Mouse (Mus musculus) spleen, adult 18-20 months (tissue): Measurements from ENCODE around the gene Tmod3.
"Not testable (repeated sequence)": the region's sequence is repeated elsewhere in the genome, so short reads cannot be mapped to it uniquely, and the experiment has no call there.

Experiments
- DNase-seq, 2 experiments: peaks; one replicate each; pipeline ENCODE4 v3.0.0; 2022; ENCODE audit warnings: mixed read lengths in 2 of 2

Tmod3 gene

GRCm38 (mm10) chr9:75553719-75554118 lies 5.7 kb downstream of the Tmod3 start:
- no peak for DNase-seq

DNA sequence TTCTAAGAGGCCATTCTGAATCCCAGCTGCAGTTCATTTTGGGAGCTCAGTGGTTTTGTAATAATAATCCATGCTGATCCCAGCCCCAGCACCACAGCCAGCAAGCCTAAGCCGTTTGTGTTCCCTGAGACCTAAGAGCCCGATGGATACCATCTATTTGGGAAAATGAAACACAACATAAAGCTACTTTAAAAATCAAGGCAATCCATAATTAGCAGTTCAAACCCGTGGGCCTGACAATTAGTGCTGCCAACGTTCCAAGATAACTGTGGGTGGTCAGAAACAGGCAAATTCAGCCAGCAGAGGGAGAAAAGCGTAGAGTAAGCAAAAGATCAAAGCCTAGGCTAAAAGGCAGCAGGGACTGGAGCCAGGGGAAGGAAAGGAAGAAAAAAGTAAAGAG lies 8.1 kb downstream of the Tmod3 start:
- no peak for DNase-seq

GRCm38 (mm10) chr9:75549010-75549409 lies 10.4 kb downstream of the Tmod3 start:
- DNase-seq = no peak

DNA sequence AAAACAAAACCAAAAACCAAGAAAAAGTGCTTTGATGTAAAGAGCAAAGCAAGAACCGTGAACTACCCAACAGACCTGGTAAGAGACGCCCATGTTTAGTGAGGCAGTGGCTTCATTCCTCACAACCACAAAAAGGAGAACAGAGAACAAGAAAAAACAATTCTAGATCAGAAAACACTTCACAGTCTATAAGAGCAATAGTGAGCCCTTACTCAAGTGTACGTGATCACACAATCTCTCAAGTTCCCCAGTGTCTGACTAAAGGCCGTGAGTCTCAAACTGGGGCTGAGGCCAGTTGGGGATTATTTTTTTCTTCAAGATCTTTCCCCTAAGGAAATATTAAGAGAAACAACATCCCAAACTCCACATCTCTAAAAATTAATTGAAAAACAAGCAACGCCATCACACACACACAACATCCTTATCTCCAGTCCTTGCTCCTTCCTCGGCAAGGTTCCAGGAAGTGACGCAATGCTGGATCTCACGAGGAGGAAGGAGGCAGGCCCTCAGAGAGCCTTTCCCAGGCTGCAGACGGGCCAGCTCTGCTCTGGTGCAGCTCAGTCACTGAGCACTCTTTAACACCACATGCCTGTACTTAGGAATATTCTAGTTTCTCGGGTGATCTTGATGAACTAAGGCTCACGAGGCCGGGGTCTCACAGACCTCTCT lies 12.4 kb downstream of the Tmod3 start:
- DNase-seq = peak; percentile 34 to 42

DNA sequence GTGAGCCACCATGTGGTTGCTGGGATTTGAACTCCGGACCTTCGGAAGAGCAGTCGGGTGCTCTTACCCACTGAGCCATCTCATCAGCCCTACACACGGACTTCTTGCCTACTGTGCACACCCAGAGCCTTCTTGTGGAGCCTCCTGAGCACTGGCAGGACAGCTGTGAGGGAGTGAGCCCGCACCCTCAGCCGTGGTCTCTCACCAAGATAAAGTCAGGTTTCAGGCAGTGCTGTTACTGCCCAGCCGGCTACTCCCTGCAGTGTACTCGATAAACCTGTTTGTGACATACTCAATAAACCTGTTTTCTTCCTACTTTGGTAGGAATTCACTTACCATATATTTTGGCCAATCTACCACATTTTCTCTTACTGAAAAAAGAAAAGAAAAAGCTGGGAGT lies 13.9 kb downstream of the Tmod3 start:
- DNase-seq = no peak

DNA sequence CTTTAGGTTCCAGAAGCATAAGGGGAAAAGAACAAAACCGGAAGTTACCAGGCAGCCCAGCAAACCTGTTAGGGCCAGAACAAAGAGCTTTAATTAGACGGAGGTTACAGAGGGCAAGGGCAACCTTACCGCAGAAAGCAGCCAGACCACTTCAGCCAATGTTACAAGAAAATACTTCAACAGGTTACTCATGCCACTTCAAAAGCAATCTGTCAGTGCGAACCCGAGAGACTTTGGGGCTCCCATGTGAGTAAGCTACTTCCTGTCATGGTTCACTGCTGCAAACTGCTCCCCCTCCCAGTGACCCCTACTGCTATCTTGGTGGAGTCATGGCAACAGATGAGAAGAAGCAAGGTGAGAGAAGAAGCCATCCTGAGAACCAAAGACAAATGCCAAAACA lies 18.0 kb downstream of the Tmod3 start:
- DNase-seq = peak; percentile 18 to 24

- no peak for DNase-seq
Observed at GRCm38 (mm10) chr9:75536422-75536821, 23.0 kb downstream of the Tmod3 start.

- DNase-seq = no peak
Observed at GRCm38 (mm10) chr9:75534431-75534962, 25.0 kb downstream of the Tmod3 start.

GRCm38 (mm10) chr9:75532989-75533388 lies 26.5 kb downstream of the Tmod3 start:
- not testable (repeated sequence) for DNase-seq

GRCm38 (mm10) chr9:75532461-75532860 lies 27.0 kb downstream of the Tmod3 start:
- DNase-seq = no peak

- no peak for DNase-seq
Observed at GRCm38 (mm10) chr9:75529358-75529757, 30.1 kb downstream of the Tmod3 start.

- DNase-seq = no peak
Observed at GRCm38 (mm10) chr9:75528096-75528495, 31.4 kb downstream of the Tmod3 start.

GRCm38 (mm10) chr9:75527368-75528059 lies 31.9 kb downstream of the Tmod3 start:
- DNase-seq = no peak

DNA sequence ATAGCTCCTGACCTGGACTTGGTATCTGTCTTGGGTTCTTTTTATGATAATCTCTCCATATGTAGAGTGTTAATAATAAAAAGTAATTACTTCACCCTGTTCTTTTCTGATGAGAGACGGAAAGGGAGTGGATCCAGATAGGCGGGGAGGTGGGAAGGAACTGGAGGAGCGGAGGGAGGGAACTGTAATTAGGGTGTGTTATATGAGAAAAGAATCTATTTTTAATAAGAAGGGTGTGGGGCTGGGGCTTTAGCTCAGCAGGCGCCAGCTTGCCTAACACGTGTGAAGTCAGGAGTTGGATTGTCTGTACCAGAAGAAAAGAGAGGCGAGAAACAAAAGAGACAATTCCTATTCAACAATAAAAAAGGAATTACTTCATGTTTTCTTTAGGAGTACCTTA lies 35.8 kb downstream of the Tmod3 start:
- no peak for DNase-seq

DNA sequence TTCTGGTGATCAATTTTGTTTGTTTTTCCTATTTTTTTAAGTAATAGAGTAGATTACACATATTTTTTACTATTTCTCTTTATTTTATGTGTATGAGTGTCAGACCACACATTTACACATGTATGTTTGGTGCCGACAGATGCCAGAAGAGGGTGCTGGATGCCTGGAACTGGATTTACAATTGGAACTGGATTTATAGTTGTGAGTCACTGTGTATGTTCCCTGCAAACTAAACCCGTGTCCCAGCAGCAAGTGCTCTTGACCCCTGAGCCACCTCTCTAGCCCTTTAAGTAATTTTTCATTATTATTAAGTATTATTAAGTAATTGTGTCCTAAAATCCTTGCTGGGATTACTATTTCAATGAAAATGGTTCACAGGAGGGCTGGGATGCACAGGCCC lies 37.2 kb downstream of the Tmod3 start:
- no peak for DNase-seq

DNA sequence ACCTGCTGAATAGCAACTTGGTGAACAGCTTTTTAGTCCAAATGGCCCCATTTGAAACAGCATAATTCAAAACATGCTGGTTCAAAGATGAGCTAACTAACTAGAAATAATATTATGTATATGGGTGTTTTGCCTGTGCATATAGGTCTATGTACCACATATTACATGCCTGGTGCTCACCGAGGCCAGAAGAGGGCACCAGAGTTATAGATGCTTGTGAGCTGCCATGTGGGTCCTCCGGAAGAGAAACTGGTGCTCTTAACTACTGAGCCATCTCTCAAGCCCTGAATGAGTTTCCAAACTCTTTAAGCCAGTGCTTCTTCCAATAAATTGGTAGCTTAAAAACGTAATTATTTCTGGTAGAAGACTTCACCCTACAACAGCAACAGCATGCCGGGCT lies 37.7 kb downstream of the Tmod3 start:
- peak; percentile 27 to 46 for DNase-seq

DNA sequence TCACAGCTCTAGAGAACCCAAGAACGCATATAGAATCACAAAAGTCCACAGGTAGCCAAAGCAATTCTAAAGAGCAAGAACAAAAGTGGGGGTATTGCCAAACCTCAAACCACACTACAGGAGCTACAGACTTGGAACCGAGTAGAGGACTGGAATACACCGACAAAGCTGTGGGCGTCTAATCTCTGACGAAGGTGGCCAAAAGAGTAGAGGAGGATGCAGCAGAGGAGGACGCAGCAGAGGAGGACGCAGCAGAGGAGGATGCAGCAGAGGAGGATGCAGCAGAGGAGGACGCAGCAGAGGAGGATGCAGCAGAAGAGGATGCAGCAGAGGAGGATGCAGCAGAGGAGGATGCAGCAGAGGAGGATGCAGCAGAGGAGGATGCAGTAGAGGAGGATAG lies 38.5 kb downstream of the Tmod3 start:
- DNase-seq = no peak

DNA sequence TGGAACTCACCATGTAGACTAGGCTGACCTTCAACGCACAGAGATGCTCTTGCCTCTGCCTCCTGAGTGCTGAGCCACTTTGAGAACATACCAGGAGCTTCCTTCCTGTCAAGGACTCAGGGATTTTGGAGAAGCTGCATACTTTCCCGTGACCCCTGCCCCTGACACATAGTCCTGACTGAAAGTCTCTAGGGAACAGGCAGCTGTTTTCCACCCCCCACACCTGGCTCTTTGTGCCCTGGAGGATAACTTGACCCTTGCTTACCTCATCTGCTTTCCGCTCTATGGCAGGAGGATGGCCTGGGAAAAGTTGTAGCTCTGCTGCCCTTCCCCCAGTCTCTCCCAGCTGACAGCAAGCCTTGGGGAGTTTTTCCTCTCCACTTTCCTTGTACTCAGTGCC lies 41.7 kb downstream of the Tmod3 start:
- no peak for DNase-seq

DNA sequence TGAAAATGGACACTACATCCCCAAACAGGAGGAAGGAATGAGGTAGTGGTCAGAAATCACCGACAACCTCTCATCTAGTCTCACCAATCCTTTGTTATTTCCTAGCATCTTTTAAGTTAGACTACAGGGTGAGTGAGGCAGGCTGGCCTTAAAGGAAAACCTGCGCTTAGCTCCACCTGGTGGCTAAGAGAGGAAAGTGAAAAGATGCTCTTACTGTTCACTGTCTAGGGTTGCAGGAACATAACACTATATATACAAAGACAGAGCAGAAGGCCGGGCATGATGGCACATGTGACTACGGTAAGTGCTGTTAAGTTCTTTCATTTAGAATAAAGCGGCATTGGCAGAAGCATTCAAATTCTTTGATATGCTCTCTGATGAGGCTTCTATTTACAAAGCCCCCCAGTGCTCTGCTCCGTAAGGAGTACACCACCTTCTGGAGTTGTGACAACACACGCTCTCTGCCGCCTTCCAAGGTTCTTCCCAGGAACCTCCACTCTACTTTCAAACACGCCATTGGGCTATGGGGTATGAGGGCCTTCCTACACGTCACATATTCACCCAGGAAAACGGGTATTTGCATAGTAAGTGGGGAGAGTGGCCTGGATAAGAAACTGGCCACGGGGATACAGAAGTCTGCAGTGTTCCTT lies 43.9 kb downstream of the Tmod3 start:
- DNase-seq = peak in 1 of 2 experiments; percentile 25

GRCm38 (mm10) chr9:75511236-75511939 lies 48.1 kb downstream of the Tmod3 start:
- DNase-seq = no peak

DNA sequence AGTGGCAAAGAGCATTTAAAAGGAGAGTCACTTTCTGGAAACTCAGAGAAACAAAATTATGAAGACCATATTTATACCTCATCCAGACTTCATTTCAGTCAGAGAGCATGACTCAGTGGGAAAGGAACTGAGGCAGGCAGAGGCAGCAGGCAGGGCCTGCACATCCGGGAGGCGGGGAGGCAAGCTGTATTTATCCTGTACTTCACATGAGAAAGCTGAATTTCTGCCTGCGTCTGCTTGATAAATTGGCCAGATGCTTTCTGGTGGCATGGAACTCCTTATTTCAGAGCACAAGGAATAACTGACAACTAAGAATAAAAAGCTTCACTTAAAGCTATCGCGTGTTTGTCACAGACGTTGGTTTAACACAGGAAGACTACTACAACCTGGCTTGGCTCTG lies 55.1 kb downstream of the Tmod3 start:
- DNase-seq = no peak

DNA sequence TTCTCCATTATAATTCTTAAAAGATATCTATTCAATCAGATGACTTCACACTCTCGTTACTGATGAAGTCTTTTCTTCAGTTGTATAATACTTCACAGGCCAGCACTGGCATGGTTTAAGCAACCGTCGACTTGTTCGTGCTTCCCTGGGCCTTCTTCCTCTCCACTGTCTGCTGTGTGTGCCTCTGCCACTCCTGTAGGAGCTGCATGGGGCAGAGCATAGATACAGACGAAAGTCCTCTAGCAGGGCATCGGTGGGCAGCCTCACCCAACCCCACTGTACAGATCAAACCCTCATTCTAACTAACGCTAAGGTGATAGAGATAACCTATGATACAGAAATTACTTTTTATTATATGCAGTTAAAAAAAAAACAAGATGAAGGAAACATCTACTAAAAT lies 60.9 kb downstream of the Tmod3 start:
- DNase-seq = no peak

DNA sequence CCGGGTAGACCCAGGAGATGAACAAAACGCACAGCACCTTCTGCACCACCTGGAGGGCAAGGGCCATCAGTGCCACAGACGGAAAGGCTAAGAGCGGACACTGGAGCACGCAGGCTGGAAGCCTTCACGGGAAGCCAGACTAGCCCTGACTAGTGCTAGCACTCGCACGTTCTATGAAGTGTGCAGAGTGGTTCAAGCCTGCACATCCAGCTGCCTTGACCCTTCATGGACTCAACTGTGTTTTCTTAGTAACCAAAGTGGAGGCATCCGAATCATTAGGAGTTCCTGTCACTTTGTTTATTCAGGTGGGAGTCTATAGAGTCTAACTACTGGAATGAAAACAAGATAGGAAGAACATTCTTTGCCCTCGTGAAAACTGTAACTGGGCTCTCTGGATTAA lies 63.5 kb downstream of the Tmod3 start:
- no peak for DNase-seq
